Mouse (Mus musculus): Measurements from ENCODE around the gene Olfr600.
"Not testable (repeated sequence)": the region's sequence is repeated elsewhere in the genome, so short reads cannot be mapped to it uniquely, and the experiment has no call there.

Gene Olfr600

DNA sequence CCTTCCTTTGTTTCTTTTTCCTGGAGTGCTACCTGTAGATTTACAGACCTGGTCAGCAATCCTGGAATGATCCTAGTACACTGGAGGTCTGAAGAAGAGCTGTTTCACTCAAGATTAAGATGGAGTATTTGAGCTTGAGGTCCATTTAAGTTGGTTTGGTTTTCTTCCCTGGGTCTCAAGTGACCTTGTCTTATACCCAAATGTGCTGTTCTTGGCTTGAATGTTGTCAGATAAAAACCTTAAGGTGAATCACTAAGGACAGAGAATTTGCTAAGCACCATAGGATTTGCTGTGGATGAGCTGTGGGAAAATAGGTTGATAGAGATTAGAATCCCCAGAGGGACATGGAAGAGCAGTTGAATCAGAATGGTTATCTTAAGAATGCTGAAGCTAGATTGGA is at the start of gene Olfr600:
Olfr600 (minus strand) TSS at position 101 of the 400 bp plus-strand sequence.
- DNase-seq (ENCODE audit: low read depth in 1 of 2, low spot score in 2 of 2), result no peak

DNA sequence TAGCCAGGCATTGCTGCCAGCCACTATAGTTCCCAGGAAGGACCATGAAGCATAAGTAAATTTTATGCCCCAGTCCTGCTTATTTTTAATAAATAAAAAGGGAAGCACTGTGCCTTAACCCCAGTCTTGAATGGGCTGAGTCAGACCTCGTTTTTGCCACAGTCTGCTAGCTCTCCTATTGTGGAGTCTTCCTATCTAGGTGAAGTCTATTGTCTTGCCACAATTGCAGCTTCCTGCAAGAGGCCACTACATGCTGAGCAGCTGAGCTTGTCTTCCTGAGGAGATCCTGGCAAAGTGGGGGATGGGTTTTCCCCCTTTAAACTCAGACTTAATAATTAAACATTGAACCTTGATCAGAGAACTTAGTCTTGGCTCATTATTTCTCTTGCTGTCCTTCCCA is 49.5 kb upstream of the Olfr600 start:
- DNase-seq (ENCODE audit: low read depth in 1 of 2, low spot score in 2 of 2), result no peak

DNA sequence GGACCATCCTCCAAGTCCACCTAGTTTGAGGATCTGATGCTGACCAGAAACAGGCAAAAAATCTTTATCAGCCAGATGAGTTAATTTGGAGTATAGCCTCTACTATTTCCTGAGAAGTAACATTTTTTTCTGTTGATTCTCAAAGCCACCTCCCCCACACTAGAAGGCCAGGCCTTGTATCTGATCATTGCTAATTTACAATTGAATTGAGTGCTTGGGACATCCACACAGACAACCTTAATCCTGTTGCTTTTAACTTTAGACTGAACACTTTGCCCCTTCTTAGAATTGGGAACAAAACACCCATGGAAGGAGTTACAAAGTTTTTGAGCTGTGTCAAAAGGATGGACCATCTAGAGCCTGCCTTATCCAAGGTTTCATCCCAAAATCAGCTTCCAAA is 48.3 kb upstream of the Olfr600 start:
- no peak for DNase-seq (ENCODE audit: low read depth in 1 of 2, low spot score in 2 of 2)

DNA sequence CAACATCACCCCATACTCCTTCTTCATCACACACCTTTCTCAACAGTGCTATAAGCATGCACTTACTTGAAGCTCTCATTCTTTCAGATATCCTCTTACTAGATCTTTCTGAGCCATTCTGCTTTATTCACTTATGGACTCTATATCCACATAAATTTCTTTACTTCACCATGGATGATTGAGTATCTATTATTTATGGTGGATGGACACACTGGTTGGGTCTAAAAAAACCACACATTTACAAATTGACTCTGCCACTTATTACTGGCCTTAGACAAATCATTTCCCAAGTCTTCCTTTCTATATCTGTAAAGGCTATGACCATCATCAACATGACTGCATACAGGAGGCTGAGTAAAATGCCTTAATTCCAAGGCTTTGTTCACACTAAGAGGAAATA is 36.6 kb upstream of the Olfr600 start, which contains the start of gene Olfr603:
Olfr603 (minus strand) TSS at position 101 of the 400 bp plus-strand sequence.
- no peak for DNase-seq (ENCODE audit: low read depth in 1 of 2, low spot score in 2 of 2)

DNA sequence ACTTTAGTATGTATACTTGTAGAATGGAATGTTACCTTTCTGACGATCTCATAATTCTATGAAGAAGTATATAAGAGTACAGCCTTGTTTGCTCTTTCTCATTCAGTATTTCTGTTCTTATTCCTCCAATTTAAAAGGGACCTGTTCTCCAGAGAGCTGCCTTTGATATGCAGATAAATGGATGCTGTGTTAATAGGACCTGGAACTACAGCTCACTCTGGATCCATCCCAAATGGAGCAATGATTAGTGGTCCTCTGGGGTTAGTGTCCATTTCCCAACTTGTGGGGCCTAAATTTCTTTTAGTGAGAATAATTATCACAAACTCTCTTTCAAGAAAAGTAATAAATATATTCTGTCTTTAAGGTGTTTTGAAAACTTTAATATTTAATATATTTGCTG is 13.1 kb upstream of the Olfr600 start, which contains the start of gene Olfr601:
Olfr601 (minus strand) TSS at position 101 of the 400 bp plus-strand sequence.
- DNase-seq (ENCODE audit: low read depth in 1 of 2, low spot score in 2 of 2), result no peak

DNA sequence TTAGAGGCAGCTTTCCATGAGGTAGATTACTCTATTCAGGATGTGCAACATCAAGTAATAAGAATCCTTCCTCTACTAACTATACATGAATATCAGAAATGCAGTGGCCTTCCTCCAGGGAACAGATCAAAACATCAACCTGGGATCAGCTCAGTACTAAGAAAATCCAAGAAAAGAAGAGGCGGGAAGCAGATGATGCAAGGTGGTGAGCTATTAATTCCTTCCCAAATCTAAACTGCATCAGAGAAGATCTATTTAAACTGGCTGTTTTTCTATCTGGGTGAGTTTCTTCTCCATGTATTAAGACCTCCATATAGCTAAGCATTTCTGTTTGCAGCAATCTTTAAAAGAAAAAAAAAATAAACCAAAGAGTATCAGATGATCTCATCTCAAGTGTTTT is 13.9 kb downstream of the Olfr600 start, which contains the start of gene Olfr599:
Olfr599 (plus strand) TSS at position 301 of the 400 bp plus-strand sequence.
- no peak for DNase-seq (ENCODE audit: low read depth in 1 of 2, low spot score in 2 of 2)

DNA sequence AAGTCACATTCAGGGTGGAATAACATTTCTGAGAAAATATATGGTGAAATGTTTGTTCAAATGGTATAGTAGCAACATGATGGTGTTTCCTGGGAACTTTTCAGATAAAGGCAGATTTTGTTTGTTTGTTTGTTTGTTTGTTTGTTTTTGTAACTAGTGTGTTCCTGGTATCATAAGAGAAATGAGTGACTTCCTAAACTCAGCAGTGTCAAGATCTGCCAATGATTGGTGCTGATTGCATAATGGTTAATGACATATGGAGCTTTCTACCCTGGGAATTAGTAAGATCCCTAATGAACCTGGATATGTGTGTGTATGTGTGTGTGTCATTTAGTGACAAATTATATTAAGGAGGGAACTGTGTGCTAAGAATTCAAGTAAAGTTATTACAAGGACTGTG is 26.2 kb downstream of the Olfr600 start, which contains the start of gene Olfr598:
Olfr598 (plus strand) TSS at position 301 of the 400 bp plus-strand sequence.
- DNase-seq (ENCODE audit: low read depth in 1 of 2, low spot score in 2 of 2), result no peak

DNA sequence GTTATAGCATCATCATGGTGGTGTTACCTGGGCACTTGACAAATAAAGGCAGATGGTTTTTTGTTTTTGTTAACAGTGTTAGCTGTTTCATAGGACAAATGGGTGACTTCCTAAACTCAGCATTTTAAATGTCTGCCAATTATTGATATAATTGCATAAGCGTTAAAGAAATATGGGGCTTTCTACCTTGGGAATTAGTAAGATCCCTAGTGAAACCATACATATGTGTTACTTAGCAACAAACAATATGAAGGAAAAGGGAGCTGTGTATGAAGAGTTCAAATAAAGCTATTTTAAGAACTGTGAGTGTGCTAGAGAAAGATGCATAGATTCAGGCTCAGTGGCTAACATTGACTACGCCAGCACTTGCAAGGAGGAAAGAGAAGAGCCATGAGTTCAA is 33.5 kb downstream of the Olfr600 start, which contains the start of gene Olfr597:
Olfr597 (plus strand) TSS at position 301 of the 400 bp plus-strand sequence.
- DNase-seq (ENCODE audit: low read depth in 1 of 2, low spot score in 2 of 2), result not testable (repeated sequence)

DNA sequence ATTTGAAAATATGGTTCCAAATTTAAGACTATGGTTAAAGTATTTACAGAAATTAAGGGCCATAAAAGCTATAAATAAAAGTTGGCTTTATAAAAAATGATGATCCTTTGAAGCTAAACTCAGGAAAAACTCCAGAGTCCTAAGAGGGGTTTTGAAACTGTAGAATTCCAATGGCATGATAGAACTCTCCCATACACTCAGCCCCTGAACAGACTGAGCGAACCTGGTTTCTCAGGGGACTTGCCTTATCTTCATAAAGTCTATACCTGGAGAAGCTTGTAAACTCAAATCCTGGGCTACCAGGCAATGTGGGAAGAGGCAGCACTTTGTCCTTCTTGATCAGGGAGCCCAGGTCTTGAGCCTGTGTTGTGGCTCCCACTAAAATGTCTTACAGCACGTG is 44.1 kb downstream of the Olfr600 start, which contains the start of gene Olfr596:
Olfr596 (plus strand) TSS at position 301 of the 400 bp plus-strand sequence.
- not testable (repeated sequence) for DNase-seq (ENCODE audit: low read depth in 1 of 2, low spot score in 2 of 2)

Measured in monocyte, adult 2 months (primary cell).